In the genomic region with DNA sequence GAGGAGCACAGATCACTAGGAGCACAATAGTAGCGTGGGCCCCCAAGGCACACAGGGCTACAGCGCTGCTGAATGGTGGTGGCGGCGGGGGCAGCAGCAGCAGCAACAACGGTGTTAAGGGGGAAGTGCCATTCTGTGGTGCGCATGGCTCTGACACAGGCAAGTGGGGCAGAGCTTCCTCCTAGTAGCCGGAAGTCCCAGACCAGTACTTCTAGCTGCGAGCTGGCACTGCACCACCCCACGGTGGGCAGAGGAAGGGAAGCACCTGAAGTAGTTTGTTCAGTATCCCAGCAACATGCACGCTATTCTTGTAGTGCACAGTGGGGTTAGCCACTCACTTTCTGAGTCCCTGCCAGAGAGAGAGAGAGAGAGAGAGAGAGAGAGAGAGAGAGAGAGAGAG, we compare ENCODE assay signal across 9 mouse cellular contexts. TPM values are rescaled to one million over a fixed set of nuclear protein-coding genes. Genes with fewer than 3 reads are reported as not detected.
DNase-seq lines count a peak whose midpoint lies in the region; ATAC-seq lines count a peak whose summit lies in the region.
"Had no signal": no experiment of that assay in that cellular context is flagged by ENCODE, and none has a peak within 500 bp of the region (broad histone marks: within the 10 kb centered on the region; RNA-seq: fewer than 3 reads in every experiment).

No protein-coding gene starts in this region.

- intact Hi-C loops in left cerebral cortex, postnatal 25 days (cut with DNase I): no loop called here

- H3K4me2 ChIP-seq in kidney, embryonic 14.5 days (replicated peaks; ENCODE audit: low read depth, low read length): peak overlapping the region; percentile 12; the same call in 1 of the 2 replicates

- no peaks in the 10 kb centered on the region for H3K4me1 ChIP-seq in kidney, embryonic 14.5 days (ENCODE audit: control insufficient read depth, insufficient read depth, low read length)

- no peak overlapping the region for H3K27ac ChIP-seq in kidney, embryonic 14.5 days (ENCODE audit: low read depth, low read length)
- H3K27ac ChIP-seq: macrophage had no signal

- no peak overlapping the region for H3K9ac ChIP-seq in kidney, embryonic 14.5 days (ENCODE audit: low read depth, low read length)

- H3K36me3 ChIP-seq in kidney, embryonic 14.5 days (ENCODE audit: control insufficient read depth, insufficient read depth, low read length): no peaks in the 10 kb centered on the region

- no peak for DNase-seq in kidney, adult 8-10 months
- peak; percentile 37 to 58 for DNase-seq in left cerebral cortex, postnatal 25 days (ENCODE audit: low spot score in 2 of 2)
- peak; percentile 72 to 74 for DNase-seq in spleen, postnatal 36 days (ENCODE audit: low spot score in 2 of 2)

- no peak for ATAC-seq in kidney, embryonic 14.5 days (ENCODE audit: low FRiP score, low TSS enrichment)
- peak; percentile 100 for ATAC-seq in common myeloid progenitor, adult 5-6 weeks (replicated peaks; ENCODE audit: low read depth, poor library complexity, severe bottlenecking)
- peak; percentile 98 to 100 for ATAC-seq in hematopoietic stem cell, adult 5-6 weeks (replicated peaks in 1 of 2; ENCODE audit: insufficient read depth in 1 of 2, low FRiP score in 2 of 2, low TSS enrichment in 1 of 2, low read depth in 1 of 2, poor library complexity in 2 of 2, severe bottlenecking in 2 of 2)
- peak; percentile 100 for ATAC-seq in megakaryocyte, adult 5-6 weeks (ENCODE audit: poor library complexity, severe bottlenecking)
- no peak for ATAC-seq in erythroid progenitor cell, adult 5-6 weeks (replicated peaks; ENCODE audit: low FRiP score, poor library complexity, severe bottlenecking)

- H3K27me3 ChIP-seq in kidney, embryonic 14.5 days (ENCODE audit: control insufficient read depth, insufficient read depth, low read length): no peaks in the 10 kb centered on the region

- H3K9me3 ChIP-seq in kidney, embryonic 14.5 days (ENCODE audit: control insufficient read depth, low read length): no peaks in the 10 kb centered on the region

- 31% methylated on average over 9 of the region's 10 CpGs for WGBS in kidney, embryonic 14.5 days

- H3K4me3 ChIP-seq in kidney, embryonic 14.5 days (ENCODE audit: low read length): no peak overlapping the region

RNA-seq across cellular contexts. Expression of gene Gpt2, which starts 10.5 kb away (rescaled TPM):
- polyA plus RNA-seq in kidney, embryonic 14.5 days (2014; fragmentation: Nextera tagmentation; extraction: Ambion mirVana): 13.2 and 21.6 TPM in 2 replicates
- total RNA-seq in common myeloid progenitor, adult 5-6 weeks (2017): 1.1 and 3.7 TPM in 2 replicates
- 3.8 and 5.0 TPM in 2 replicates for total RNA-seq in hematopoietic stem cell, adult 5-6 weeks (2017)
- total RNA-seq in left cerebral cortex, postnatal 25 days (2021): 10 to 100 TPM; 52.8 to 60.2 TPM
- 0.59 and 1.7 TPM in 2 replicates for total RNA-seq in megakaryocyte, adult 5-6 weeks (2015)
- 1.7 and 1.8 TPM in 2 replicates for total RNA-seq in megakaryocyte, adult 5-6 weeks (2017)
- total RNA-seq in erythroid progenitor cell, adult 5-6 weeks (2015; ENCODE audit: low replicate concordance): not detected in 2 replicates
- total RNA-seq in erythroid progenitor cell, adult 5-6 weeks (2017; ENCODE audit: low replicate concordance): 0.64 TPM in 1 of 2 replicates, not detected in the other

RNA-seq across cellular contexts. Expression of gene 4921524J17Rik, which starts 49.3 kb away (rescaled TPM):
- 42.9 and 44.8 TPM in 2 replicates for polyA plus RNA-seq in kidney, embryonic 14.5 days (2014; fragmentation: Nextera tagmentation; extraction: Ambion mirVana)
- total RNA-seq in common myeloid progenitor, adult 5-6 weeks (2017): 79.4 and 79.9 TPM in 2 replicates
- 87.2 and 121 TPM in 2 replicates for total RNA-seq in hematopoietic stem cell, adult 5-6 weeks (2017)
- 10 to 100 TPM; 12.9 to 13.8 TPM for total RNA-seq in left cerebral cortex, postnatal 25 days (2021)
- 21.1 and 21.2 TPM in 2 replicates for total RNA-seq in megakaryocyte, adult 5-6 weeks (2015)
- total RNA-seq in megakaryocyte, adult 5-6 weeks (2017): 28.9 and 54.2 TPM in 2 replicates
- total RNA-seq in erythroid progenitor cell, adult 5-6 weeks (2015; ENCODE audit: low replicate concordance): 10.5 and 21.8 TPM in 2 replicates
- 5.3 and 11.7 TPM in 2 replicates for total RNA-seq in erythroid progenitor cell, adult 5-6 weeks (2017; ENCODE audit: low replicate concordance)

Comparison
In these comparisons a context has a peak if more than half of its experiments do, and no peak if none do; other contexts are left out.
1. ATAC-seq: peak in common myeloid progenitor, adult 5-6 weeks (single experiment), hematopoietic stem cell, adult 5-6 weeks (2 of 2) and megakaryocyte, adult 5-6 weeks (single experiment); none in kidney, embryonic 14.5 days (single experiment) and erythroid progenitor cell, adult 5-6 weeks (single experiment).
2. DNase-seq: peak in left cerebral cortex, postnatal 25 days (2 of 2) and spleen, postnatal 36 days (2 of 2); none in kidney, adult 8-10 months (0 of 2).